Mouse (Mus musculus) CH12.LX (cell line): ENCODE measurements around the gene Rd3l.

ENCODE experiments used
- CHD1 ChIP-seq: IDR thresholded peaks from 2 replicates; pipeline ENCODE4 v1.6.1; 2012; ENCODE audit warnings: low read depth, low read length, improper control_type of control experiment, inconsistent platforms
- CTCF ChIP-seq, 2 experiments: IDR thresholded peaks in 1 of 2; conservative IDR thresholded peaks in 1 of 2; 2 replicates each; pipeline ENCODE4 v1.5.1; 2011 to 2012; ENCODE audit warnings: low read depth in 2 of 2, low read length in 2 of 2, improper control_type of control experiment in 1 of 2, inconsistent platforms in 1 of 2, mild to moderate bottlenecking in 1 of 2, moderate library complexity in 1 of 2
- EP300 ChIP-seq: IDR thresholded peaks from 2 replicates; pipeline ENCODE4 v1.6.1; 2011; ENCODE audit warnings: low read length, improper control_type of control experiment
- HCFC1 ChIP-seq: IDR thresholded peaks from 2 replicates; pipeline ENCODE4 v1.6.1; 2012; ENCODE audit warnings: low read depth, mild to moderate bottlenecking, inconsistent platforms, low read length, improper control_type of control experiment
- JUN ChIP-seq: IDR thresholded peaks from 2 replicates; pipeline ENCODE4 v1.6.1; 2011; ENCODE audit warnings: low read depth, mild to moderate bottlenecking, low read length, improper control_type of control experiment, moderate library complexity; ENCODE audit not compliant: insufficient read depth
- MAX ChIP-seq: IDR thresholded peaks from 2 replicates; pipeline ENCODE4 v1.6.1; 2011; ENCODE audit warnings: low read length, improper control_type of control experiment
- NRF1 ChIP-seq: IDR thresholded peaks from 2 replicates; pipeline ENCODE4 v1.6.1; 2014; ENCODE audit warnings: low read depth, mild to moderate bottlenecking, inconsistent platforms, low read length, improper control_type of control experiment, moderate library complexity
- POLR2A ChIP-seq: IDR thresholded peaks from 2 replicates; pipeline ENCODE4 v1.6.1; 2011; ENCODE audit warnings: low read depth, mild to moderate bottlenecking, improper control_type of control experiment, low read length
- POLR2AphosphoS2 ChIP-seq: IDR thresholded peaks from 2 replicates; pipeline ENCODE4 v1.6.1; 2011; ENCODE audit warnings: low read depth, low read length, improper control_type of control experiment
- RAD21 ChIP-seq: IDR thresholded peaks from 2 replicates; pipeline ENCODE4 v1.6.1; 2011; ENCODE audit warnings: low read depth, mild to moderate bottlenecking, low read length, improper control_type of control experiment, moderate library complexity
- ZC3H11A ChIP-seq: IDR thresholded peaks from 2 replicates; pipeline ENCODE4 v1.6.1; 2012; ENCODE audit warnings: low read depth, mild to moderate bottlenecking, inconsistent platforms, low read length, improper control_type of control experiment
- ZNF384 ChIP-seq: IDR thresholded peaks from 2 replicates; pipeline ENCODE4 v1.6.1; 2012; ENCODE audit warnings: low read depth, low read length, improper control_type of control experiment, inconsistent platforms

- TF ChIP-seq CTCF (conservative IDR thresholded peaks at IDR 0.05 in 1 of 2, IDR thresholded peaks at IDR 0.05 in 1 of 2; ENCODE audit: low read depth in 2 of 2, low read length in 2 of 2) (peak; percentile 83 to 88), HCFC1 (no peak), EP300 (no peak), NRF1 (no peak), CHD1 (no peak), ZNF384 (no peak), POLR2A (no peak), POLR2AphosphoS2 (no peak), JUN (no peak), RAD21 (peak; percentile 75), ZC3H11A (0 out of 2 replicates have a peak, but pooled peaks have one; percentile 17), MAX (0 out of 2 replicates have a peak, but pooled peaks have one; percentile 25)
Observed at GRCm38 (mm10) chr12:111958101-111958865, 22.8 kb downstream of the Rd3l start.
